Mouse (Mus musculus): ENCODE measurements around the gene Pparg. TPM values are rescaled to one million over a fixed set of nuclear protein-coding genes. Genes with fewer than 3 reads are reported as not detected.

Gene Pparg
- 0.65 and 0.79 TPM in 2 replicates for polyA plus RNA-seq (2016; fragmentation: Nextera tagmentation; extraction: Ambion mirVana)

DNA sequence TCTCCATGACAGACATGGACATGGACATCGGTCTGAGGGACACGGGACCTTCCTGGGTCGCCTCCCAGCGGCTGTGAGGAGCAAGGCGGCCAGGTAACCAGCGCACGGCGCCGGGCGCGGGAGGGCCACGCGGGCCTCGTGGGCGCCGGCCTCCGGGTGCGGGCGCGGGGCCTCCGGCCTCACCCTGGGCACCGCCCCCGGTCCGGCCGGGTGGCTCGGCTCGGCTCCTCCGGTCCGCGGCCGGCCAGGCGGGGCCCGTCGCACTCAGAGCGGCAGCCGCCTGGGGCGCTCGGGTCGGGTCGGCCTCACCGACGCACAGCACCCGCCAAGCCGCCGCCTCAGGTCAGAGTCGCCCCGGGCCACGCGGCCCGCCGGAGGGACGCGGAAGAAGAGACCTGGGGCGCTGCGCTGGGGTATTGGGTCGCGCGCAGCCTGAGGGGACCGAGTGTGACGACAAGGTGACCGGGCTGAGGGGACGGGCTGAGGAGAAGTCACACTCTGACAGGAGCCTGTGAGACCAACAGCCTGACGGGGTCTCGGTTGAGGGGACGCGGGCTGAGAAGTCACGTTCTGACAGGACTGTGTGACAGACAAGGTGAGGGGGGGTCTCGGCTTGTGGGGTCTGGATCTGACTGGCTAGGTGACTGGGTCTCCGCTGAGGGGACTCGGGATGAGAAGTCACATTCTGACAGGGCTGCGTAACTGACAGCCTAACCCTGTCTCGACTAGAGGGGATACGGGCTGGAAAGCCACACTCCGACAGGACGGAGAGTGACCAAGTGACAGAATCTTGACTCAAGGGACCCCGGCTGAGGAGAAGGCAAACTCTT, at the start of gene Pparg:
TSS of gene Pparg (plus strand) at position 176 of the 830 bp plus-strand sequence.
- under 1% methylated on average over 63 of the region's 76 CpGs for WGBS
- H3K36me3 ChIP-seq: no peaks in the 10 kb centered on the region
- peaks cover 10% of the 10 kb centered on the region for H3K4me1 ChIP-seq (replicated peaks)
- peak within 1 kb of the TSS; percentile 59 for H3K4me3 ChIP-seq (replicated peaks)
- H3K27ac ChIP-seq: no peak within 1 kb of the TSS
- peaks cover 32% of the 10 kb centered on the region for H3K27me3 ChIP-seq
- H3K9me3 ChIP-seq: peaks cover 6% of the 10 kb centered on the region; the same call in 1 of the 2 replicates
- H3K9ac ChIP-seq (replicated peaks): peak within 1 kb of the TSS; percentile 58
- peak; percentile 76; the same call in 1 of the 2 replicates for ATAC-seq (ENCODE audit: insufficient number of reproducible peaks, insufficient read depth, low FRiP score, low TSS enrichment, low read depth)
- peak within 1 kb of the TSS; percentile 98 for H3K4me2 ChIP-seq

DNA sequence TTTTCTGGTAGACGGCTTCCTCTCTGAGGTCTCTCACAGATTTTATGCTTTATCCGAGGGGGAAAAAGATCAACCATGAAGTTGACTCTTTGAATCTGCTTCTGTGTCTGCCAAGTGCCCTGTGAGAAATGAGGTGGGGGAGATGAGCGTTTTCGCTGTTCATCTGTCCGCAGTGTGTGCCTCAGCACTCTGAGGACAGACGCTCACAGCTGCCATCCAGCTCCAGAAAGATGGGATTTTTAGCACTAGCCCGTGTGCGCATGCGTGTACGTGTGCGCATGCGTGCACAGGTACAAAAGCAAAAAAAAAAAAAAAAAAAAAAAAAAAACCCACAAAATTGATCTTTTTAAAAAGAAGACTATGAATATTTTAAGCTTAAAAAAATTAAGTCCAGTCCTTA, 48.0 kb upstream of the Pparg start:
- H3K4me3 ChIP-seq (replicated peaks): no peak overlapping the region
- no peak overlapping the region for H3K27ac ChIP-seq
- no peaks in the 10 kb centered on the region for H3K27me3 ChIP-seq
- no peaks in the 10 kb centered on the region for H3K9me3 ChIP-seq
- no peak for ATAC-seq (ENCODE audit: insufficient number of reproducible peaks, insufficient read depth, low FRiP score, low TSS enrichment, low read depth)
- no peak overlapping the region for H3K9ac ChIP-seq (replicated peaks)
- no peaks in the 10 kb centered on the region; the same call in 1 of the 2 replicates for H3K4me1 ChIP-seq (replicated peaks)
- WGBS: 75% methylated on average over 12 of the region's 12 CpGs
- no peaks in the 10 kb centered on the region for H3K36me3 ChIP-seq
- H3K4me2 ChIP-seq: no peak overlapping the region

DNA sequence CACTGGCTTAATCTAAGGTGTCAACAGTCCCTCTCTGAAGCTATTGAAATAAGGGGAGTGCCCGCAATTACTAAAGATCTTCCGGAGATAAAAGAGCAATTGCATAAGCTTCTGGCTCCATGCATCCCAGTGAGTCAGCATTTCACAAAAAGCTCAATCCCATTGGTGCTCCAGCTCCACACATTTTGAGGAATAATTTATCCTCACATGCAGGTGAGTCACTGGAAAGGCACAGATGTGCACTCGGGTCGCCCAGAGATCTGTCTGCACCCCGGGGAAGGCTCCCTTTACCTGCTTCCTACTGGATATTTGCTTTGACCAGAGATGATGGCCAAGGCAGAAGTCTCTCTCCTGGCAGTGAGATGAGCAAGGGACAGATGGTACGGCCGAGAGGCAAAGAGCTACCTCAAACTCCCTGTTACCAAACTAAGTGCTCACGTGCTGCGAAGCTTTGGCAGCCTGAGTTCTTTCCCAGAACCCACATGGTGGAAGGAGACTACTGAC, 47.5 kb upstream of the Pparg start:
- no peak overlapping the region for H3K4me2 ChIP-seq
- H3K4me1 ChIP-seq (replicated peaks): no peaks in the 10 kb centered on the region; the same call in 1 of the 2 replicates
- ATAC-seq (ENCODE audit: insufficient number of reproducible peaks, insufficient read depth, low FRiP score, low TSS enrichment, low read depth): no peak
- H3K27me3 ChIP-seq: no peaks in the 10 kb centered on the region
- H3K4me3 ChIP-seq (replicated peaks): no peak overlapping the region
- no peak overlapping the region for H3K27ac ChIP-seq
- H3K9ac ChIP-seq (replicated peaks): no peak overlapping the region
- H3K36me3 ChIP-seq: no peaks in the 10 kb centered on the region
- no peaks in the 10 kb centered on the region for H3K9me3 ChIP-seq
- WGBS: 70% methylated on average over 9 of the region's 9 CpGs

DNA sequence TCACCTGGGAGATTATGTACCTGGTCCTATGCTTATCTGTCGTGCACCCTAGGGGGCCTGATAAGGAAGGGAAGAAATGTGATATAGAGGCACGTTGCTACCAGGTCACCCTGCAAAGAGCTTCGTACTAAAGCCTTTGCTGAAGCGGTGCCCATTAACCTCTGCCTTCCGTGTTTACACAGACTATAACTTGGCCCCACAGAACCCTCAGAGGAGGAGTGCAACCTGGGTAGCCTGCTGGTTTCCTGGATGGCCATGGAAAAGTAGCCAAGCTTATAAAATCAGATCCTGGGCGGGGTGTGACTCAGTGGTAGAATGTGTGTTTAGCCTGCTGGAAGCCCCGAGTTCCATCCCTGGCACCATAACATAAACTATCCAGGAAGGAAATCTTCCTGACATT, 46.8 kb upstream of the Pparg start:
- H3K9ac ChIP-seq (replicated peaks): no peak overlapping the region
- H3K9me3 ChIP-seq: no peaks in the 10 kb centered on the region
- ATAC-seq (ENCODE audit: insufficient number of reproducible peaks, insufficient read depth, low FRiP score, low TSS enrichment, low read depth): no peak
- no peak overlapping the region for H3K27ac ChIP-seq
- no peak overlapping the region for H3K4me3 ChIP-seq (replicated peaks)
- no peaks in the 10 kb centered on the region for H3K27me3 ChIP-seq
- no peak overlapping the region for H3K4me2 ChIP-seq
- WGBS: 58% methylated on average over 7 of the region's 7 CpGs
- no peaks in the 10 kb centered on the region for H3K36me3 ChIP-seq
- H3K4me1 ChIP-seq (replicated peaks): no peaks in the 10 kb centered on the region; the same call in 1 of the 2 replicates

DNA sequence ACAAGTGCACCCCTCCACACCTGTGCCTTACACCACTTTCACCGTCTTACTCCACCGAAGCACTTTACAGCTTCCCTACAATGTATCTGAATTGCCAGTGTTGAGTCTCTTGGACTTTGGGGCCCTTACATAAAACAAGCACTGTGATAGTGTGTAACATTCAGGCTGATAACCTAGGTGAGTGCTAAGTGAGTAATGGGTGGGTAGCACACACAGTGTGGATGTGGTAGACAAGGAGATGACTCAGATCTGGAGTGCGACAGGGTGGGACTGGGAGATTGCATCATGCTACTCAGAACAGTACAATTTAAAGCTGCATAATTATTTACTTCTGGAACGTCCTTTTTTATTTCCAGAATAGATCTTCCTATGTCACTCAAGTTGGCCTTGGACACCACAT, 45.0 kb upstream of the Pparg start:
- WGBS: 86% methylated on average over 4 of the region's 4 CpGs
- Histone ChIP-seq H3K4me2 (no peak overlapping the region), H3K9me3 (no peaks in the 10 kb centered on the region), H3K9ac (replicated peaks) (no peak overlapping the region), H3K27me3 (no peaks in the 10 kb centered on the region), H3K36me3 (no peaks in the 10 kb centered on the region), H3K4me1 (replicated peaks) (no peaks in the 10 kb centered on the region), H3K27ac (no peak overlapping the region), H3K4me3 (replicated peaks) (no peak overlapping the region)
- ATAC-seq (ENCODE audit: insufficient number of reproducible peaks, insufficient read depth, low FRiP score, low TSS enrichment, low read depth): no peak

DNA sequence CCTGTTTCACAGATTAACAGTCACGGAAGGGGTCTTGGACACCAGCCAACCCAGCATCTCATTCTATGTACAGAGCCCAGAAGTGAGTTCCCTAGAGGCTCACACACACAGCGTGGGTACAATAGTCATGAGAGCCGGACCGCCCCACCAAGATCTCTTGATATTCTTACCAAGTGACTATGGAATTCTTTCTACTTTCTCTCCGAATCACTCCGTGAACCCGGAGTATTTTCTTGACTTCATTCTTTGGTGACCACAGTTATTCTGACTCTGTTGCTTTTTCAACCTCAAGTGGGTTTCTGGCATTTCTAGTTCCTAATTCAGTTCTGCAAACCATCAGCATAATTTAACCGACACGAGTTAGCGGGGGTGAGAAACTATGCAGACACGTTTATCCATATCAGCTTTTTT, 43.9 kb upstream of the Pparg start:
- H3K4me1 ChIP-seq (replicated peaks): no peaks in the 10 kb centered on the region
- H3K36me3 ChIP-seq: no peaks in the 10 kb centered on the region
- H3K4me2 ChIP-seq: no peak overlapping the region
- no peak overlapping the region for H3K27ac ChIP-seq
- H3K4me3 ChIP-seq (replicated peaks): no peak overlapping the region
- 76% methylated on average over 11 of the region's 11 CpGs for WGBS
- no peaks in the 10 kb centered on the region for H3K9me3 ChIP-seq
- H3K9ac ChIP-seq (replicated peaks): no peak overlapping the region
- no peaks in the 10 kb centered on the region for H3K27me3 ChIP-seq
- no peak for ATAC-seq (ENCODE audit: insufficient number of reproducible peaks, insufficient read depth, low FRiP score, low TSS enrichment, low read depth)

DNA sequence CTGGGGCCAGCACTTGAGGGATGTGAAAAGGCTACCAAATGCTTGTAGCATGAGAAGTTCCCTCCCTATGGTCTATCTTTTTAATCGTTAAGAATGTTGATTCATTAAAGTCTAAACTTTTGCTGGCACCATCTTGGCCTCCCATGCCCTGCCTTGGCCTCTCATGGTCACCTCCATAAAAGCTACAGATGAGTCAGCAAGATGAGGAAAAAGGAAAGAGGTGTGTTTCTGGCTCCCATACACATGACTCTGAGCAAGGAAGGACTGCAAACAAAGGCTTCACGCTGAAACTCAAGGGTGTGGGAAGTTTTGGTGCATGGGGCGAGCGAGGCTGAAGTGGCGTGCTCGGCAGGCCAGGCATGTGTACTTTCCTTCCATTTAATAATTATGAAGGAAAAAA, 41.9 kb upstream of the Pparg start:
- H3K4me2 ChIP-seq: no peak overlapping the region
- H3K9ac ChIP-seq (replicated peaks): no peak overlapping the region
- no peak overlapping the region for H3K27ac ChIP-seq
- H3K9me3 ChIP-seq: no peaks in the 10 kb centered on the region
- no peaks in the 10 kb centered on the region for H3K27me3 ChIP-seq
- WGBS: 88% methylated on average over 6 of the region's 6 CpGs
- no peaks in the 10 kb centered on the region for H3K36me3 ChIP-seq
- ATAC-seq (ENCODE audit: insufficient number of reproducible peaks, insufficient read depth, low FRiP score, low TSS enrichment, low read depth): no peak
- no peaks in the 10 kb centered on the region for H3K4me1 ChIP-seq (replicated peaks)
- no peak overlapping the region for H3K4me3 ChIP-seq (replicated peaks)

DNA sequence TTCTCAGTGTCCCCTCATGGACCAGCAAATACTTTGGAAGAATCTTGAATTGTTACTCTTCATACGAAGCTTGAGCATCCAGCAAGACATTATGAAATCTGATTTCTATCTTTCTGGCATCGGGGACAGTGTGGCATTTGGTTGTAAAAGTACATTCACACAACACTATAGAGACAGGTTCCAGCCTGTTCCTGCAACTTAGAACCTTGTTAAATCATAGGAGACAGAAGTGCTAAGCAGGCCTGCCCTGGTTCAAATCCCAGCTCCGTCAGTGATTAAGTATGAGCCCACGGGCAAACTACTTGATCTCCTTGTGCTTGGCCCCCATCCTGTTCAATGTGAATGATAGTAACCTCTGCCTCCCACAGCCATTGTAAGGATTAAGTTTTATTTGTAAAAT, 41.1 kb upstream of the Pparg start:
- no peak overlapping the region for H3K9ac ChIP-seq (replicated peaks)
- H3K27ac ChIP-seq: no peak overlapping the region
- H3K4me3 ChIP-seq (replicated peaks): no peak overlapping the region
- no peaks in the 10 kb centered on the region for H3K9me3 ChIP-seq
- no peaks in the 10 kb centered on the region for H3K4me1 ChIP-seq (replicated peaks)
- no peaks in the 10 kb centered on the region for H3K27me3 ChIP-seq
- WGBS: 87% methylated on average over 4 of the region's 4 CpGs
- no peak for ATAC-seq (ENCODE audit: insufficient number of reproducible peaks, insufficient read depth, low FRiP score, low TSS enrichment, low read depth)
- H3K4me2 ChIP-seq: no peak overlapping the region
- no peaks in the 10 kb centered on the region for H3K36me3 ChIP-seq

DNA sequence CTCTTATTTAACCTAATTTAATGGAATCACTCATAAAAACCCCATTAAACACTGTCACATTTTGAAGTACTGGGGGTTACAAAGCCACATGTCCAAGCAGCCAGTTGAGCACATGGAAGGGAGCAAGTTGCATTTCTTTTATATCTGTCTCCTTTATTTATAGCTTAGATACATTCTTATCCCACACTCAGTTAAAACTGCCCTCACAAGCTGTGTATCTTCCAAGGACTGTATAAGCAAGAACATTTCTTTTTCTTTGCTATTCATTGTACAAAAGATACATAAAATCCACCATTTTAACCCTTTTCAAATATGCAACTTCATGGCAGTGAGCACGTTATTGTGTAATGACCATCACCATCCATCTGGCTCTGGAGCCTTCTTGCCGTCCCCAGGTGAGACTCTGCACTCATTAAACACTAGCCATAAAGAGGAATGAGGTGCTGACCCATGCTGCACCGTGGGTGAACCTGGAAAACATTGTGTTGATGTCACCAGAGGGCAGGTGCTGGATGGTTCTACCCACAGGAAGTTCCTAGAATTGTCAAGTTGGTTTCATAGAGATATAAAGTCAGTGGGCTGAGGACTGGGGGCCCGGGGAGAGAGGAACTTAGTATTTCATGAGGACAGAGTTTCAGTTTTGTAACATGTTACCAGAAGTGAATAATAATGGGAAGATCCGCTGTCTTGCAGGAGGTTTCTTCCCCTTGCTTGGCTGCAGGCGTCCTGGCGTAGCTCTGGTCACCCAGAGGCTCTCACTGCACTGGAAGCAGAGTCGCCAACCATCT, 39.6 kb upstream of the Pparg start:
- H3K36me3 ChIP-seq: no peaks in the 10 kb centered on the region
- no peak for ATAC-seq (ENCODE audit: insufficient number of reproducible peaks, insufficient read depth, low FRiP score, low TSS enrichment, low read depth)
- H3K9ac ChIP-seq (replicated peaks): no peak overlapping the region
- no peak overlapping the region for H3K4me2 ChIP-seq
- no peak overlapping the region for H3K27ac ChIP-seq
- WGBS: 72% methylated on average over 8 of the region's 8 CpGs
- no peaks in the 10 kb centered on the region for H3K9me3 ChIP-seq
- no peaks in the 10 kb centered on the region for H3K4me1 ChIP-seq (replicated peaks)
- no peaks in the 10 kb centered on the region; the same call in 1 of the 2 replicates for H3K27me3 ChIP-seq
- H3K4me3 ChIP-seq (replicated peaks): no peak overlapping the region

DNA sequence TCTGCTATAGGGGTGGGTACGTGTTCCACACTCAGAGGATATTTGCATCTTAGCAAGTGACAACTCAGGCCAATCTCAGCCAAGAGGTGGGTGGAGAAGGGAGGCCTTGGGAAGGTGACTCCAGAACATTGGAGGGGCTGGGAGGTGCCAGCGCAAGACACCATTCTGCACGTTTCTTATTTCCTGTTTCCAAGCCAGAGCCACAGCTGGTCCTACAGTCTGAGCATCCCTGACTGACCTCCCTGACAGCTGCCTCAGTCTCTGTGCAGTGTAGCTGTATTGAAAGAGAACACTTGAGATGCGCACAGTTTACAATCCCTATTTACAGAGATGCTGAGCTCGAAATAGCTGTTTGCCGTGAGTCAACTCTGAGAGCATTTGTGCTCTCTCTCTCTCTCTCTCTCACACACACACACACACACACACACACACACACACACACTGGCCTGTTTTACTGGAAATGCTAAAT, 38.8 kb upstream of the Pparg start:
- 70% methylated on average over 6 of the region's 6 CpGs for WGBS
- no peaks in the 10 kb centered on the region; the same call in 1 of the 2 replicates for H3K27me3 ChIP-seq
- no peaks in the 10 kb centered on the region for H3K4me1 ChIP-seq (replicated peaks)
- H3K27ac ChIP-seq: no peak overlapping the region
- H3K9ac ChIP-seq (replicated peaks): no peak overlapping the region
- no peaks in the 10 kb centered on the region for H3K9me3 ChIP-seq
- no peak overlapping the region for H3K4me3 ChIP-seq (replicated peaks)
- no peak overlapping the region for H3K4me2 ChIP-seq
- no peak for ATAC-seq (ENCODE audit: insufficient number of reproducible peaks, insufficient read depth, low FRiP score, low TSS enrichment, low read depth)
- no peaks in the 10 kb centered on the region for H3K36me3 ChIP-seq

DNA sequence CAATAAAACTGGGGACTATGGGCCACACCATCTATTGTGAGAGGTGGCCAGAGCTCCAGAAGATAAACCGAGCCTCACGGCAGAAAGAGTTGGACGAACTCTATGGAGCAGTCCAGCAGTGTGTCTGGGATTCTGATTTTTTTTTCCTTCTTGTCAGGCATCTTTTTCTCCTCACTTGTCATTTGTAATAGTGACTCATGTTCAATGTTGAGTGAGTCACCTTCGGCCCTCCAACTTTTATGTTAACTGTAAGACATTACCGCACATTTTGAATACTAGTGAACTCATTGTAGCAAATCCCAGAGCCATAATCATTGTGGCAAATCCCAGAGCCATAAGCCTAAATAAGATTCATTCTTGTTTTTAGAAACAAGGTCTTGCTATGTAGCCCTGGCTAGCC, 37.8 kb upstream of the Pparg start:
- WGBS: 92% methylated on average over 5 of the region's 5 CpGs
- no peaks in the 10 kb centered on the region for H3K4me1 ChIP-seq (replicated peaks)
- H3K4me3 ChIP-seq (replicated peaks): no peak overlapping the region
- H3K9ac ChIP-seq (replicated peaks): no peak overlapping the region
- H3K27ac ChIP-seq: no peak overlapping the region
- no peak overlapping the region for H3K4me2 ChIP-seq
- no peaks in the 10 kb centered on the region for H3K36me3 ChIP-seq
- no peak for ATAC-seq (ENCODE audit: insufficient number of reproducible peaks, insufficient read depth, low FRiP score, low TSS enrichment, low read depth)
- H3K27me3 ChIP-seq: no peaks in the 10 kb centered on the region; the same call in 1 of the 2 replicates
- peaks cover 5% of the 10 kb centered on the region; the same call in 1 of the 2 replicates for H3K9me3 ChIP-seq
